Mouse (Mus musculus) left cerebral cortex, adult 2 months (tissue): ENCODE results near the gene Rbp3. TPM values are rescaled to one million over a fixed set of nuclear protein-coding genes. Genes with fewer than 3 reads are reported as not detected.
A peak's percentile ranks its signal among the peaks of the same experiment; 100 is the strongest.

Source experiments
- DNase-seq, 2 experiments: peaks; one replicate each; pipeline ENCODE4 v3.0.0; 2021 to 2022; ENCODE audit warnings: low spot score in 2 of 2, mixed read lengths in 1 of 2; ENCODE audit errors: extremely low spot score in 1 of 2
- H3K27ac ChIP-seq: fragments of 200-600 bp; 2 replicates; pipeline ENCODE4 v1.8.1; 2022
- H3K4me3 ChIP-seq: fragments of 200-600 bp; 2 replicates; pipeline ENCODE4 v1.8.1; 2022
- CTCF ChIP-seq: fragments of 200-600 bp; IDR thresholded peaks from 2 replicates; pipeline ENCODE4 v1.8.1; 2022; ENCODE audit warnings: antibody characterized with exemption, mild to moderate bottlenecking, moderate library complexity
- intact Hi-C: fragments of 180-260 bp; cut with DNase I; formaldehyde crosslinking; loops from one replicate; pipeline ENCODE4 v1.15.1; 2025
- total RNA-seq, 2 experiments: library from RNA; stranded (reverse); gene quantifications; 2 replicates each; pipeline ENCODE4 v1.2.3; 2021

Rbp3 gene
- total RNA-seq, 2 experiments from 2014 or later, result not detected

- TF ChIP-seq CTCF, result no peak
Measured at GRCm38 (mm10) chr14:33940739-33941138, 13.1 kb upstream of the Rbp3 start, which contains the start of gene Gdf2. Gdf2 (plus strand) TSS chr14:33941039.

GRCm38 (mm10) chr14:33942222-33942621 lies 11.6 kb upstream of the Rbp3 start:
- no peak for DNase-seq
- no peak for TF ChIP-seq CTCF
- intact Hi-C loops, result no loop called here
- Histone ChIP-seq H3K27ac (no peak overlapping the region), H3K4me3 (no peak overlapping the region)

More at GRCm38 (mm10) chr14:33940739-33941138, 13.1 kb upstream of the Rbp3 start, which contains the start of gene Gdf2:
- no peak for DNase-seq
- intact Hi-C loops, result no loop called here
- no peak within 1 kb of the TSS for H3K27ac ChIP-seq
- no peak within 1 kb of the TSS for H3K4me3 ChIP-seq

GRCm38 (mm10) chr14:33946125-33946524 lies 7.7 kb upstream of the Rbp3 start:
- TF ChIP-seq CTCF, result no peak
- intact Hi-C loops, result no loop called here
- no peak overlapping the region for H3K4me3 ChIP-seq
- no peak for DNase-seq
- H3K27ac ChIP-seq, result no peak overlapping the region

- DNase-seq, result no peak
- no peak overlapping the region for H3K27ac ChIP-seq
- peak; percentile 17 for TF ChIP-seq CTCF
- intact Hi-C loops, result no loop called here
- H3K4me3 ChIP-seq, result no peak overlapping the region
Measured at GRCm38 (mm10) chr14:33952233-33952981, 1.4 kb upstream of the Rbp3 start.

GRCm38 (mm10) chr14:33956055-33956454 lies 2.3 kb downstream of the Rbp3 start:
- Histone ChIP-seq H3K4me3 (no peak overlapping the region), H3K27ac (no peak overlapping the region)
- no peak for DNase-seq
- intact Hi-C loops, result no loop called here
- peak; percentile 1 for TF ChIP-seq CTCF

- no peak for DNase-seq
- intact Hi-C loops, result no loop called here
- Histone ChIP-seq H3K4me3 (no peak overlapping the region), H3K27ac (no peak overlapping the region)
- no peak for TF ChIP-seq CTCF
Measured at GRCm38 (mm10) chr14:33958186-33958585, 4.4 kb downstream of the Rbp3 start.

- TF ChIP-seq CTCF, result no peak
- Histone ChIP-seq H3K4me3 (no peak overlapping the region), H3K27ac (no peak overlapping the region)
- intact Hi-C loops, result no loop called here
- no peak for DNase-seq
Measured at GRCm38 (mm10) chr14:33958841-33959240, 5.0 kb downstream of the Rbp3 start.

GRCm38 (mm10) chr14:33959341-33959740 lies 5.5 kb downstream of the Rbp3 start:
- intact Hi-C loops, result no loop called here
- peak; percentile 87 for TF ChIP-seq CTCF
- H3K27ac ChIP-seq, result no peak overlapping the region
- H3K4me3 ChIP-seq, result no peak overlapping the region
- peak; percentile 30 to 58 for DNase-seq

- no peak for DNase-seq
- Histone ChIP-seq H3K27ac (no peak overlapping the region), H3K4me3 (no peak overlapping the region)
- peak; percentile 20; the same call in 1 of the 2 replicates for TF ChIP-seq CTCF
- intact Hi-C loops, result no loop called here
Measured at GRCm38 (mm10) chr14:33965675-33966074, 11.9 kb downstream of the Rbp3 start.

- intact Hi-C loops, result no loop called here
- no peak overlapping the region for H3K4me3 ChIP-seq
- no peak for DNase-seq
- no peak; the same call in 1 of the 2 replicates for TF ChIP-seq CTCF
- H3K27ac ChIP-seq, result no peak overlapping the region
Measured at GRCm38 (mm10) chr14:33972679-33973078, 18.9 kb downstream of the Rbp3 start.

DNA sequence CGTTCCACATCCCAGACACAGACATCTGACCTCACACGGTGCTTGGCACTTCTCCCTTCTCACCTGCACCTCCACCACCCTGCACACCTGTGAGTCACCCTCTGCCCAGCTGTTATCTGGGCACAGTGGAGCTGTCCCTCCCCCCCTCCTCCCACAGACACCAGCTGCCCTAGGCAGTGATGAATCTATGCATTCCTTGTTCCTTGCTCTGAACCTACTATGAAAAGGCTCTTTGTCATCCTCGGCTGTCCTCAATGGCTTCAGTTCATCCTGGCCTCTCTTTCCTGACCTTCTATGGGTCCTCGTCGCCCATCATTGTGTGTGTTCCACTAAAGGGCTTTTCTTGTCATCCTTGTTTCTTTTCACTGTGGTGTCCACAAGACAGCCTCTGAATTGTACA lies 20.9 kb downstream of the Rbp3 start:
- DNase-seq, result no peak
- Histone ChIP-seq H3K4me3 (no peak overlapping the region), H3K27ac (no peak overlapping the region)
- intact Hi-C loops, result no loop called here
- no peak for TF ChIP-seq CTCF

GRCm38 (mm10) chr14:33977748-33978147 lies 23.9 kb downstream of the Rbp3 start:
- Histone ChIP-seq H3K27ac (no peak overlapping the region; the same call in 1 of the 2 replicates), H3K4me3 (peak overlapping the region; percentile 7)
- no peak for DNase-seq
- TF ChIP-seq CTCF, result no peak
- intact Hi-C loops, result no loop called here

- TF ChIP-seq CTCF, result no peak
- H3K4me3 ChIP-seq, result peak within 1 kb of the TSS; percentile 23
- DNase-seq, result no peak
- H3K27ac ChIP-seq, result no peak within 1 kb of the TSS; the same call in 1 of the 2 replicates
- intact Hi-C loops, result no loop called here
Measured at GRCm38 (mm10) chr14:33978604-33979059, 24.8 kb downstream of the Rbp3 start, which contains the start of gene Zfp488. Zfp488 (minus strand) TSS chr14:33978764.
